Mouse (Mus musculus): ENCODE data around the gene Lyg2. TPM values are rescaled to one million over a fixed set of nuclear protein-coding genes. Genes with fewer than 3 reads are reported as not detected.

Lyg2 gene
- total RNA-seq (2021): under 1 TPM in 1 of 2 experiments, not detected in 1; 0.13 TPM
- long read RNA-seq, experiment 1: 0 reads
- long read RNA-seq, experiment 2: 0 reads

DNA sequence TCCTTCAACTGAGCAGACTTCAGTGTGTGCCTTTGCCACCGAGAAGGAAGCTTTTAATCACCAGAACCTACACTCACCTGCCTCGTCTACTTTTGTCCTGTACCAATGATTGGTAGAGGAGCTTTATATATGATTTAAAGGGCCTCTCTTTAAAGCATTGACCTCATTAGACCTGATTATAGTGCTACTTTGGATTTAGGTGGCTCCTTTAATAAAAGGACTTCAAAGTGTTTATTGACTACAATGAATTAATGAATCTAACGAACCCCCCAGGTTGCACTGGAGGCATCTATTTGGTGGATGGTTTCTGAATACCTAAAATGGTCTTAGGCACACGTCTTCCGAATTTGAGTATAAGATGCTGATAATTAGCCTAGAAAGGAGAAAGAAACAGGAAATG lies at the start of gene Lyg2:
TSS of gene Lyg2 (minus strand) at position 101 of the 400 bp plus-strand sequence.
- DNase-seq (ENCODE audit: low spot score in 2 of 2): no peak
- intact Hi-C loops (cut with DNase I): no loop called here

DNA sequence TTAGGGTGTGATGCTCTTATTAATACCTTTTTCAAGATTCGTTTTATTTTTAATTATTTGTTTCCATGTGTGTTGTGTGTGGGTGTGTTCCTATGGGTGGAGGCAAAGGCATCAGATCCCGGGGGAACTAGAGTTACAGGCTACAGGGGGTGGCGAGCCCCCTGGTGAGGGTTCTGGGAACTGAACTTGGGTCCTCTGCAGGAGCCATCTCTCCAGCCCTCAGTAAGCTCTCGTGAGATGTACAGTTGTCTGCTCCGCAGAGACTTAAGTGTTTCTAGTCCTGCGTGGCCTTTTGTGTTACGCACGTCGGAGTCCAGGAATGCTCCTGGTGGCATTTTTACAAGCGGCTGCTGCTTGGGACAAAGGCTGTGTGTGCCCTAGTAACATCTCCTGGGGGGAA lies 49.3 kb upstream of the Lyg2 start:
- DNase-seq (ENCODE audit: low spot score in 2 of 2): no peak
- intact Hi-C loops (cut with DNase I): loop anchor here (5.0 kb wide), 1 partner anchor 33 kb away; no protein-coding TSS in a partner anchor

DNA sequence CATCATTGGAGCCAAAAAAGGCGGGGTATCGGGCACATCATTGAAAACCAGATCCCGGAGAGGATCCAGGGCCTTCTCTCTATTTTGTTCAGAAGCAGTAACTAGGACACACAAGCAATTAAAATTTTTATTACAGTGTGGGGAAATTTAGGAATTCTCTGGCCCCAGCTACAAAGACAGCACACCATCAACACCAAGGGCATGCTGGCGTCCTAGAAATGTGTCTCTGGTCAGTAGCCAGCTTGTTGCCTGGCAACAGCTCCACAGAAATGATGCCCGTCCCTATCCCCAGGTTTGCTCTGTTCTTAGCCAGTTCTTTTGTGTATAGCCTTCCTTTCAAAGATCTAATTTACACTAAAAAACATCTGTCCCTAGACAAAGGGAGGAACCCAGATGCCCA lies 43.2 kb upstream of the Lyg2 start:
- intact Hi-C loops (cut with DNase I): no loop called here
- DNase-seq (ENCODE audit: low spot score in 2 of 2): peak; percentile 41 to 60

DNA sequence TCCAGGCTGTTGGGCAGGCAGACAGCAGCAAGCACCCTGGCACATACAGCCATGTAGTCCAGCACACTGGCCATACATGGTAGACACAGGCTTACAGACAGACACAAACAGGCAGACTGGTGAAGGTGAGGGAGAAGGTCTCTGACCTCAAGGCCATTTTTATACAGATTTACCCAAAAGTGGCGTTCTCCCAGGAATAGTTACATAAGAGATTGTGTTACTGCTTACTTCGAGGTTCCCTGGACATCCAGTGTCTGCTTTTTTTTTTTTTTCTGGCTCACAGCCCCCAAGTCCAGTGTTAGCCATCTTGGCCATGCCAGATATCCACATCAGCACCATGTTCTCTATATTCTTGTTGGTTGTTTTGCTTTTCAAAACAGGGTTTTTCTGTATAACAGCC lies 42.2 kb upstream of the Lyg2 start:
- no peak for DNase-seq (ENCODE audit: low spot score in 2 of 2)
- intact Hi-C loops (cut with DNase I): no loop called here

DNA sequence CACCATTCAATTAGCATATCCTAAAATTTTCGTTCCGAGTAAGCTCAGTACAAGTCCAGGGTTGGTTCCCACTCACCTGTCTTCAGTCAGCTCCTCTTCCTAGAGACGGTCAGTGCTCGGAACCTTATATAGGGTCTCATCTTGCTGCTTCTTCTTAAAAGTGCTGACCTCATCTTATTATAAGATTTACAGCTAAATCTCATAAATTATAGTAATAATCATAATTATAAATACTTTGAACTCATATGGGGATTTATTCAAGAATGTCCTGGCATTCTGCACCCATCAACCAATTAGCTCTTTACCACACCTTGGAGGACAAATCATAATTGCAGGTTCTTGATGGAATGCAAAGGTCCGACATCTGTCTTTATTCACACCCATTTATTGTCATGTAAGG lies 41.4 kb upstream of the Lyg2 start, which contains the start of gene Lyg1:
TSS of gene Lyg1 (minus strand) at position 101 of the 400 bp plus-strand sequence.
- DNase-seq (ENCODE audit: low spot score in 2 of 2): no peak
- intact Hi-C loops (cut with DNase I): no loop called here

GRCm38 (mm10) chr1:37956690-37957431 lies 40.6 kb upstream of the Lyg2 start:
- DNase-seq (ENCODE audit: low spot score in 2 of 2): peak; percentile 23 to 60
- intact Hi-C loops (cut with DNase I): no loop called here

GRCm38 (mm10) chr1:37955251-37955650 lies 39.0 kb upstream of the Lyg2 start:
- no peak for DNase-seq (ENCODE audit: low spot score in 2 of 2)
- intact Hi-C loops (cut with DNase I): no loop called here

- intact Hi-C loops (cut with DNase I): no loop called here
- DNase-seq (ENCODE audit: low spot score in 2 of 2): no peak
These were observed 38.5 kb upstream of the Lyg2 start for GRCm38 (mm10) chr1:37954786-37955185.

GRCm38 (mm10) chr1:37948906-37949305 lies 32.6 kb upstream of the Lyg2 start:
- DNase-seq (ENCODE audit: low spot score in 2 of 2): no peak
- intact Hi-C loops (cut with DNase I): no loop called here

GRCm38 (mm10) chr1:37931806-37932205 lies 15.5 kb upstream of the Lyg2 start:
- peak in 1 of 2 experiments; percentile 8 for DNase-seq (ENCODE audit: low spot score in 2 of 2)
- intact Hi-C loops (cut with DNase I): loop anchor here (5.0 kb wide), 1 partner anchor 35 kb away; no protein-coding TSS in a partner anchor

DNA sequence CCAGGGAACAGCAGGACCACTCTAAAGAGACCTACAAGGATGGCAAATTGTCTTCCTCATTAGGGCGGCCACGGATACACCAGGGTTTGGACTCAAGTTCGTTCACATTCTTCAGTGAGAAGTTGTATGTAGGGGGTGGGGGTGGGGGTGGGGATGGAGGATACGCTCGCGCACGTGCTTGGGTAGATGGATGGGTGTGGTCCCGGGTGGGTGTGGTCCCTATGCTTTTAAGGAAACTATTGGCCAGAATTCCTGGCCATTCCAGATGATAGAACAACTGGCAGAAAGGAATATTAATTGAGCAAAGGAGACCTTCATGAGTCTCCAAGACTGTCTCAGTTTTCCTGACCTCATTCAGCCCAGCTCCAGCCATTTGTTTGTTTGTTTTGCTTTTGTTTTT lies 9.7 kb upstream of the Lyg2 start:
- no peak for DNase-seq (ENCODE audit: low spot score in 2 of 2)
- intact Hi-C loops (cut with DNase I): no loop called here

GRCm38 (mm10) chr1:37922536-37922935 lies 6.2 kb upstream of the Lyg2 start:
- peak in 1 of 2 experiments; percentile 22 for DNase-seq (ENCODE audit: low spot score in 2 of 2)
- intact Hi-C loops (cut with DNase I): no loop called here

- intact Hi-C loops (cut with DNase I): no loop called here
- no peak for DNase-seq (ENCODE audit: low spot score in 2 of 2)
These were observed 1.8 kb upstream of the Lyg2 start for GRCm38 (mm10) chr1:37918096-37918495.

GRCm38 (mm10) chr1:37917666-37918065 lies 1.4 kb upstream of the Lyg2 start:
- no peak for DNase-seq (ENCODE audit: low spot score in 2 of 2)
- intact Hi-C loops (cut with DNase I): no loop called here

DNA sequence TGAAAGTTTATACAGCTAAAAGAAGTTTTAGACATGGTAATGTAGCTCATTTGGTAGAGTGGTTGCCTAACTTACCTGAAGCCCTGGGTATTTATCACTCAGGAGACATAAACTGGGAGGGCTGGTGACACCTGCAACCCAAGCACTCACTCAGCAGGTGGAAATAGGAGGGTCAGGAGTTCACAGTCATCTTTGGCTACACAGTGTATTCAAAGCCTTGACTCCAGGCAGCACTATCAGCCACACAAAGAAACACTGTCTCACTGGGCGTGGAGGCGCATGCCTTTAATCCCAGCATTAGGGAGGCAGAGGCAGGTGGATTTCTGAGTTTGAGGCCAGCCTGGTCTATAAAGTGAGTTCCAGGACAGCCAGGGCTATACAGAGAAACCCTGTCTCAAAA lies 3.5 kb downstream of the Lyg2 start:
- intact Hi-C loops (cut with DNase I): no loop called here
- no peak for DNase-seq (ENCODE audit: low spot score in 2 of 2)

- DNase-seq (ENCODE audit: low spot score in 2 of 2): peak; percentile 26 to 41
- intact Hi-C loops (cut with DNase I): loop anchor here (5.0 kb wide), 1 partner anchor 84 kb away; no protein-coding TSS in a partner anchor
These were observed 13.1 kb downstream of the Lyg2 start for GRCm38 (mm10) chr1:37903178-37903577.

DNA sequence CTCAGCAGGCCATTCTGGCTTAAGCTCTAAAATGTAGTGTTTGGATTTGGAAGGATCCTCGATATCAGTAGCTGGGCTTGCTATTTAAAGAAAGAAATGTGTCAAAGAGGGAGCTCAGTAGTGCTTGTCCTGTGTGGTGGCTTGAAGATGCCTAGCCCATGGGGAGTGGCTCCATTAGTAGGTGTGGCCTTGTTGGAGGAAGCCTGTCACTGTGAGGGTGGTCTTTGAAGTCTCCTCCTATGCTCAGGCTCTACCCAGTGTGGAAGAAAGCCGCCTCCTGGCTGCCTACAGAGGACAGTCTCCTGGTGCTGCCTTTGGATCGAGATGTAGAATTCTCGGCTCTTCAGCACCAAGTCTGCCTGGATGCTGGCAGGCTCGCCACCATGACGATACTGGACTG lies 16.0 kb downstream of the Lyg2 start:
- intact Hi-C loops (cut with DNase I): loop anchor here (5.0 kb wide), 1 partner anchor 87 kb away; no protein-coding TSS in a partner anchor
- no peak for DNase-seq (ENCODE audit: low spot score in 2 of 2)

DNA sequence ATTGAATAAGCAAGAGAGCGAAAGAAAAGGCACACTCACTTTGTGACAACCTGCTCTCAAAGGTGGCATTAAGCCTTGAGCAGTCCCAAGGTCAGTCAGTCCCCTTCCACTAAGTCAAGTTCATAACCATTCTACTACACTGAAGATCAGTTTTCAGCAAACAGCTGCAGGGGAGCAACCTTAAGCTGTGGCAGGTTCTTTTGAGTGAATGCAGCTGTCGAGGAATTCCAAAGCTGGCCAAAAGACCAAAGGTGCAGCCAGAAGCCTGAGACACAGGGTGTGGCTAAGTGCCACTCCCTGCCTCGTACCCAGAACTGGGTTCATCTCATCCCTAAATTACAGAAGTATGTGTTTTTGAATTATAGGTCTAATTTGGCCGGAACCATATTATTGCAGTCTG lies 16.5 kb downstream of the Lyg2 start:
- intact Hi-C loops (cut with DNase I): loop anchor here (5.0 kb wide), 1 partner anchor 87 kb away; no protein-coding TSS in a partner anchor
- DNase-seq (ENCODE audit: low spot score in 2 of 2): no peak

DNA sequence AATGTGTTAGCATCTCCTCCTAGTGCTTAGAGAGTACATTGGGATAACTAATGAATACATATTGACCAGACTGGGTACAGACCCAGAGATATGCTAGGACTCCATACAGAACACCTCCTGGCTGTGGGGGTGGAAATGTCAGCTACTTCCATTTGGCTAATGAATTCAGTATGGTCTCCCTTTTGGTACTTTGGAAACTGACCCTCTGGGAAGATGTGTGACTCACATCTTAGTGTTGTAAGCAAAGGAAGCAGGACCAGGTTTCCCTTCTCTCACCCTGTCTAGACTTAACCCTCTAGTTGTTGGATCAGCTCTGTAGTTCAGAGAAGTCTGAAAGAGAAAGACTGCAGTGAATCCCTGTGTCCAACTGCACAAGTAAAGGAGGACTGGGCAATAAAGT lies 21.7 kb downstream of the Lyg2 start:
- intact Hi-C loops (cut with DNase I): loop anchor here (5.0 kb wide), 1 partner anchor 103 kb away; the partner anchor contains the start of genes Eif5b and Txndc9
- DNase-seq (ENCODE audit: low spot score in 2 of 2): no peak

DNA sequence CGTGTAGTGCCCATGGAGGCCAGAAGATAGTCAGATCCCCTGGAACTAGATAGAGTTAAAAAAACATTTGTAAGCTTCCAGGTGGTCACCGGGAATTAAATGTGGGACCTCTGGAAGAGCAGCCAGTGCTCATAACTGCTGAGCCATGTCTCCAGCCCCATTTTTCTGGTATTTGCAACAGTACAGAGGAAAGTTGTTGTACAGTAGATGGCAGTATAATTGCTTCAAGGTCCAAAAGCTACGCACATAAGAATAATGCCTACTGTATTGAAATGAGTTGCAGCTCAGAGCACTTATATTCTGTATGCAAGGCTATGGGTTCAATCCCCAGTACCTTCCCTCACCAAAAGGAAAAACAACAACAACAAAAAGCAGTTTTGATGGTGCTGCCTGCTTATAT lies 24.9 kb downstream of the Lyg2 start:
- intact Hi-C loops (cut with DNase I): loop anchor here (5.0 kb wide), 1 partner anchor 106 kb away; the partner anchor contains the start of genes Eif5b and Txndc9

More for the DNA sequence above, 24.9 kb downstream of the Lyg2 start:
- DNase-seq (ENCODE audit: low spot score in 2 of 2): no peak
